9 mouse cellular contexts compared by ENCODE assay signal in genomic region chr6:89659692-89660423, GRCm38 (mm10). TPM values are rescaled to one million over a fixed set of nuclear protein-coding genes. Genes with fewer than 3 reads are reported as not detected.
DNase-seq lines count a peak whose midpoint lies in the region; ATAC-seq and TF ChIP-seq lines count a peak whose summit lies in the region.
"Had no signal": no experiment of that assay in that cellular context is flagged by ENCODE, and none has a peak within 500 bp of the region (broad histone marks: within the 10 kb centered on the region; RNA-seq: fewer than 3 reads in every experiment).

No protein-coding gene starts in this region.

- peak; percentile 82 for TF ChIP-seq CTCF in left cerebral cortex, adult 2 months (IDR thresholded peaks at IDR 0.05)

- no peak overlapping the region for H3K27ac ChIP-seq in left cerebral cortex, adult 2 months
- no peak overlapping the region for H3K27ac ChIP-seq in kidney, embryonic 14.5 days (ENCODE audit: low read depth, low read length)
- H3K27ac ChIP-seq: liver, embryonic 15.5 days had no signal

- no peak overlapping the region for H3K9ac ChIP-seq in kidney, embryonic 14.5 days (ENCODE audit: low read depth, low read length)
- H3K9ac ChIP-seq: liver, embryonic 15.5 days had no signal

- H3K4me3 ChIP-seq in left cerebral cortex, adult 2 months: no peak overlapping the region
- no peak overlapping the region for H3K4me3 ChIP-seq in kidney, embryonic 14.5 days (ENCODE audit: low read length)
- H3K4me3 ChIP-seq: liver, embryonic 15.5 days had no signal

- WGBS in kidney, embryonic 14.5 days: 40% methylated on average over 7 of the region's 7 CpGs

- ATAC-seq in CD4-positive, CD25-positive, alpha-beta regulatory T cell, adult 4 months: no peak
- ATAC-seq in kidney, embryonic 14.5 days (ENCODE audit: low FRiP score, low TSS enrichment): 0 out of 2 replicates have a peak, but pooled peaks have one; percentile 16
- ATAC-seq in megakaryocyte, adult 5-6 weeks (ENCODE audit: poor library complexity, severe bottlenecking): peak; percentile 52; the same call in 1 of the 2 replicates

- intact Hi-C loops in left cerebral cortex, adult 2 months (cut with DNase I): no loop called here

- no peaks in the 10 kb centered on the region; the same call in 1 of the 2 replicates for H3K36me3 ChIP-seq in kidney, embryonic 14.5 days (ENCODE audit: control insufficient read depth, insufficient read depth, low read length)
- H3K36me3 ChIP-seq: liver, embryonic 15.5 days had no signal

- DNase-seq in CD4-positive, CD25-positive, alpha-beta regulatory T cell, adult 2 months (ENCODE audit: low read depth, low spot score): peak; percentile 52
- DNase-seq in left cerebral cortex, adult 2 months (ENCODE audit: extremely low spot score in 1 of 2, low spot score in 2 of 2): no peak
- no peak for DNase-seq in left cerebral cortex, adult 11 months (ENCODE audit: low spot score)
- peak; percentile 71 for DNase-seq in embryo, embryonic 10 days (ENCODE audit: low spot score)
- no peak for DNase-seq in Muller cell, postnatal 12 days (ENCODE audit: inconsistent ontology term)

- no peak overlapping the region for H3K4me2 ChIP-seq in kidney, embryonic 14.5 days (replicated peaks; ENCODE audit: low read depth, low read length)
- H3K4me2 ChIP-seq: liver, embryonic 15.5 days had no signal

- no peaks in the 10 kb centered on the region for H3K27me3 ChIP-seq in kidney, embryonic 14.5 days (ENCODE audit: control insufficient read depth, insufficient read depth, low read length)
- H3K27me3 ChIP-seq: liver, embryonic 15.5 days had no signal

- no peaks in the 10 kb centered on the region for H3K9me3 ChIP-seq in kidney, embryonic 14.5 days (ENCODE audit: control insufficient read depth, low read length)
- H3K9me3 ChIP-seq: liver, embryonic 15.5 days had no signal

- H3K4me1 ChIP-seq in kidney, embryonic 14.5 days (ENCODE audit: control insufficient read depth, insufficient read depth, low read length): no peaks in the 10 kb centered on the region
- H3K4me1 ChIP-seq: liver, embryonic 15.5 days had no signal

RNA-seq across cellular contexts. Expression of gene Txnrd3, which starts 16.1 kb away (rescaled TPM):
- polyA plus RNA-seq in CD4-positive, CD25-positive, alpha-beta regulatory T cell, adult 4 months (2017; shearing (Covaris generic)): under 1 TPM; 0.30 to 0.48 TPM
- 1 to 10 TPM; 3.6 to 4.4 TPM for total RNA-seq in left cerebral cortex, adult 2 months (2021)
- 16.0 and 21.0 TPM in 2 replicates for polyA plus RNA-seq in kidney, embryonic 14.5 days (2014; fragmentation: Nextera tagmentation; extraction: Ambion mirVana)
- total RNA-seq in megakaryocyte, adult 5-6 weeks (2015): 0.11 and 1.1 TPM in 2 replicates
- 0.49 and 1.5 TPM in 2 replicates for total RNA-seq in megakaryocyte, adult 5-6 weeks (2017)

RNA-seq across cellular contexts. Expression of gene Vmn1r40, which starts 47.5 kb away (rescaled TPM):
- not detected for polyA plus RNA-seq in CD4-positive, CD25-positive, alpha-beta regulatory T cell, adult 4 months (2017; shearing (Covaris generic))
- total RNA-seq in left cerebral cortex, adult 2 months (2021): not detected
- not detected in 2 replicates for polyA plus RNA-seq in kidney, embryonic 14.5 days (2014; fragmentation: Nextera tagmentation; extraction: Ambion mirVana)
- not detected in 2 replicates for total RNA-seq in megakaryocyte, adult 5-6 weeks (2015)
- not detected in 2 replicates for total RNA-seq in megakaryocyte, adult 5-6 weeks (2017)
- polyA plus RNA-seq: liver, embryonic 15.5 days had no signal

Comparison
In these comparisons a context has a peak if more than half of its experiments do, and no peak if none do; other contexts are left out.
1. DNase-seq: peak in CD4-positive, CD25-positive, alpha-beta regulatory T cell, adult 2 months (single experiment) and embryo, embryonic 10 days (single experiment); none in left cerebral cortex, adult 2 months (0 of 2), left cerebral cortex, adult 11 months (single experiment) and Muller cell, postnatal 12 days (single experiment).